Mouse (Mus musculus) ES-Bruce4 (cell line): Measurements from ENCODE around the gene Gm45623. TPM values are rescaled to one million over a fixed set of nuclear protein-coding genes. Genes with fewer than 3 reads are reported as not detected.
A peak's percentile ranks its signal among the peaks of the same experiment; 100 is the strongest.

Experiments
- H3K27ac ChIP-seq: 2 replicates; pipeline ENCODE4 v1.5.1; 2012; ENCODE audit warnings: low read length, inconsistent platforms; ENCODE audit not compliant: insufficient read depth
- H3K27me3 ChIP-seq: 2 replicates; pipeline ENCODE4 v1.6.1; 2012; ENCODE audit warnings: mild to moderate bottlenecking, low read length, inconsistent platforms; ENCODE audit not compliant: control insufficient read depth, poor library complexity, insufficient read depth, severe bottlenecking
- H3K36me3 ChIP-seq: 2 replicates; pipeline ENCODE4 v1.6.1; 2012; ENCODE audit warnings: inconsistent platforms, mild to moderate bottlenecking, low read length, moderate library complexity; ENCODE audit not compliant: control insufficient read depth, poor library complexity, insufficient read depth, severe bottlenecking
- H3K4me1 ChIP-seq: one replicate; pipeline ENCODE4 v1.8.1; 2011; ENCODE audit warnings: low read length; ENCODE audit not compliant: control insufficient read depth, insufficient read depth
- H3K4me3 ChIP-seq: 2 replicates; pipeline ENCODE4 v1.5.1; 2011; ENCODE audit warnings: low read depth, mild to moderate bottlenecking, low read length
- H3K9ac ChIP-seq: 2 replicates; pipeline ENCODE4 v1.6.1; 2012; ENCODE audit warnings: low read depth, mild to moderate bottlenecking, inconsistent platforms; ENCODE audit not compliant: poor library complexity, severe bottlenecking
- H3K9me3 ChIP-seq: replicated peaks from 2 replicates; pipeline ENCODE4 v1.6.1; 2012; ENCODE audit warnings: mild to moderate bottlenecking, low read length, inconsistent platforms; ENCODE audit not compliant: control insufficient read depth, poor library complexity, insufficient read depth, severe bottlenecking
- CTCF ChIP-seq: IDR thresholded peaks from one replicate; pipeline ENCODE4 v1.8.1; 2011; ENCODE audit warnings: low read depth, low read length
- EP300 ChIP-seq: IDR thresholded peaks from 2 replicates; pipeline ENCODE4 v1.6.1; 2011; ENCODE audit warnings: low read depth, low read length; ENCODE audit not compliant: insufficient read depth
- POLR2A ChIP-seq: IDR thresholded peaks from one replicate; pipeline ENCODE4 v1.8.1; 2011; ENCODE audit warnings: low read length; ENCODE audit not compliant: insufficient read depth
- polyA plus RNA-seq: library from polyadenylated mRNA; stranded (reverse); fragments of >200 nt; gene quantifications from 2 replicates; pipeline ENCODE4 v1.2.4, GENCODE M21; 2011; ENCODE audit warnings: low read depth; ENCODE audit not compliant: missing spikeins, insufficient read depth, insufficient read length

The Gm45623 gene
- polyA plus RNA-seq, 1 experiment, result not detected

DNA sequence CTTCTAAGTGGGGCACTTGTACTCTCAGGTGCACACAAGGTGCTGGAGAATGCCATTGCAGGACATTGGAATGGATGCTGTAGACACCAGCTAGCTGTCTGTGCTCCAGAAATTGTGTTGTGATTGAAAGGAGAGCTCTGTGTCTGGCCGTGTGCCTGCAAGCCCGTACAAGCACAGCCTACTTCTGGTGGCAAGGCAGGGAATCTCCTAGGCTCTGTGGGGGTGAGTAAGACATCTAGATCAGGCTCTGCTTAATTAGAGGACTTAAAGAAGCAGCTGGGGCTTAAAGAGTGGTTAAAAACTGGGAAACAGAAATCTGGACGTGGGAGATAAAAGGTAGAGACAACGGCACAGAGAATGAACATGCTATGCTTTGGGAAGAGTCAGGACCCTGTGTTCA is 46.0 kb downstream of the Gm45623 start:
- H3K4me1 ChIP-seq, result no peaks in the 10 kb centered on the region
- H3K27ac ChIP-seq, result no peak overlapping the region
- no peak overlapping the region for H3K9ac ChIP-seq
- H3K36me3 ChIP-seq, result no peaks in the 10 kb centered on the region
- no peaks in the 10 kb centered on the region for H3K27me3 ChIP-seq
- H3K4me3 ChIP-seq, result no peak overlapping the region
- peaks cover 15% of the 10 kb centered on the region for H3K9me3 ChIP-seq
- TF ChIP-seq POLR2A (no peak), EP300 (no peak), CTCF (no peak)

DNA sequence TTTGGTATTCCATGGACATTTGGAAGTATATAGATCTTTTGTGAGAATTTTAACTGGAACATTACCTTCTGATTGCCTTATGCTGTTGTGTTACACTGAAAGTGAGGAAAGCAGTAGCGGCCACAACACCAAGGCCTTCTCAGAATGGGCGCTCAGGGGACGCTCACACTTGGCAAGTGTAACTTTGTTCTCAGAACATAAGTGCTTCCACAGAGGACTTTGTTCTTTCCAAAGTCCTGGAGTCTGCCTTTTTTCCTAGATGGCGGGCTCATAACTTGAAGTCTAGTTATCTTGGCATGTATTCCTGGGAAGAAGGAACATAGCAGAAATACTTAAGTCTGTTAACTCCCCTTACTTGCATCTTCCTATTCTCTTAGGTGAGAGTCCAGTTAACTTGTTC is 46.5 kb downstream of the Gm45623 start:
- H3K27me3 ChIP-seq, result no peaks in the 10 kb centered on the region
- no peaks in the 10 kb centered on the region for H3K36me3 ChIP-seq
- TF ChIP-seq CTCF (no peak), POLR2A (no peak), EP300 (no peak)

GRCm38 (mm10) chr13:56704596-56704995 is 49.0 kb downstream of the Gm45623 start:
- peaks cover 3% of the 10 kb centered on the region for H3K4me1 ChIP-seq
- H3K4me3 ChIP-seq, result no peak overlapping the region
- peaks cover 4% of the 10 kb centered on the region for H3K9me3 ChIP-seq
- no peak overlapping the region for H3K27ac ChIP-seq
- H3K9ac ChIP-seq, result no peak overlapping the region
- no peaks in the 10 kb centered on the region for H3K27me3 ChIP-seq
- no peaks in the 10 kb centered on the region for H3K36me3 ChIP-seq
- TF ChIP-seq CTCF (no peak), EP300 (no peak), POLR2A (no peak)

More for the DNA sequence above, 46.5 kb downstream of the Gm45623 start:
- no peak overlapping the region for H3K9ac ChIP-seq
- peaks cover 11% of the 10 kb centered on the region for H3K9me3 ChIP-seq
- no peak overlapping the region for H3K27ac ChIP-seq
- no peaks in the 10 kb centered on the region for H3K4me1 ChIP-seq
- H3K4me3 ChIP-seq, result no peak overlapping the region

- no peaks in the 10 kb centered on the region for H3K9me3 ChIP-seq
- TF ChIP-seq CTCF (no peak), POLR2A (no peak), EP300 (no peak)
- H3K27ac ChIP-seq, result peak overlapping the region; percentile 3; the same call in 1 of the 2 replicates
- H3K9ac ChIP-seq, result peak overlapping the region; percentile 95
- peak overlapping the region; percentile 77 for H3K4me3 ChIP-seq
- H3K4me1 ChIP-seq, result peaks cover 3% of the 10 kb centered on the region
- H3K27me3 ChIP-seq, result no peaks in the 10 kb centered on the region
- H3K36me3 ChIP-seq, result no peaks in the 10 kb centered on the region
These were observed 49.7 kb downstream of the Gm45623 start for GRCm38 (mm10) chr13:56703871-56704321.

- H3K27ac ChIP-seq, result peak overlapping the region; percentile 3; the same call in 1 of the 2 replicates
- no peaks in the 10 kb centered on the region for H3K27me3 ChIP-seq
- TF ChIP-seq CTCF, result no peak
- TF ChIP-seq POLR2A, result no peak
- TF ChIP-seq EP300, result no peak
- H3K4me3 ChIP-seq, result peak overlapping the region; percentile 77
- peaks cover 3% of the 10 kb centered on the region for H3K4me1 ChIP-seq
- no peaks in the 10 kb centered on the region for H3K36me3 ChIP-seq
- no peaks in the 10 kb centered on the region for H3K9me3 ChIP-seq
- H3K9ac ChIP-seq, result peak overlapping the region; percentile 95
These were observed 50.3 kb downstream of the Gm45623 start for GRCm38 (mm10) chr13:56703222-56703870.

- Histone ChIP-seq H3K4me1 (peaks cover 3% of the 10 kb centered on the region), H3K27me3 (no peaks in the 10 kb centered on the region), H3K9me3 (no peaks in the 10 kb centered on the region), H3K27ac (peak within 1 kb of the TSS; percentile 60), H3K9ac (peak within 1 kb of the TSS; percentile 95), H3K4me3 (peak within 1 kb of the TSS; percentile 77), H3K36me3 (no peaks in the 10 kb centered on the region)
- TF ChIP-seq EP300 (no peak), POLR2A (peak; percentile 38), CTCF (no peak)
These were observed 51.0 kb downstream of the Gm45623 start, which contains the start of gene Smad5 for GRCm38 (mm10) chr13:56702469-56703221. Smad5 (plus strand) TSS chr13:56703010.

Other genes starting within 250 kb of the Gm45623 start
- gene Fbxl21, start 231.4 kb downstream of the Gm45623 start, polyA plus RNA-seq, result 2.3 and 2.7 TPM in 2 replicates
- gene Lect2, start 205.3 kb downstream of the Gm45623 start, polyA plus RNA-seq, result not detected in 2 replicates
- gene Tgfbi, start 144.3 kb downstream of the Gm45623 start, polyA plus RNA-seq, result 1.0 and 1.9 TPM in 2 replicates
- 27.1 and 34.2 TPM in 2 replicates for gene Smad5, start 50.8 kb downstream of the Gm45623 start, polyA plus RNA-seq
- not detected in 2 replicates for gene Trpc7, start 142.2 kb upstream of the Gm45623 start, polyA plus RNA-seq